Mouse (Mus musculus): ENCODE results near the gene Stk4.

DNA sequence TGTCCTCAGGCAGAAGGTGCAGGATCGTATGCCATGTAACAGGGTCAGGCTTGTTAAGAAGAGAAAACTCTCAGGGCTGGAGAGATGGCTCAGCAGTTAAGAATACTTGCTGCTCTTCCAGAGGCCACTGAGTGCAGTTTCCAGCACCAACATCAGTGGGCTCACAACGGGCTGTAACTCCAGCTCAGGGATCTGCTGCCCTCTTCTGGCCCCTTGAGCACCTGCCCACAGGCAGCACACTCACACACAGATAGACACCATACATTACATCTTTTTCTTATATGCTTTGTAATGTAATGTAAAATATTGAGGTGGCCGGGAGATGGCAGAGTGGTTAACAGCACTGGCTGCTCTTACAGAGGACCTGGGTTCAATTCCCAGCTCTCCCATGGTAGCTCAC, 37.1 kb upstream of the Stk4 start:
- TF ChIP-seq POLR2A (IDR thresholded peaks at IDR 0.05; ENCODE audit: extremely low read depth, insufficient read depth, low read length) (no peak), CTCF (IDR thresholded peaks at IDR 0.05; ENCODE audit: extremely low read depth, insufficient read depth, low read length) (no peak)

Measured in cortical plate, adult 2 months (tissue).